Mouse (Mus musculus): ENCODE measurements around the gene Acbd6.
A peak's percentile ranks its signal among the peaks of the same experiment; 100 is the strongest.

Acbd6 gene

GRCm38 (mm10) chr1:155532833-155533688, 24.9 kb upstream of the Acbd6 start:
- TF ChIP-seq NANOG (IDR thresholded peaks at IDR 0.05; ENCODE audit: borderline replicate concordance, low read length) (no peak), CTCF (conservative IDR thresholded peaks at IDR 0.05; ENCODE audit: low read length) (no peak), POU5F1 (IDR thresholded peaks at IDR 0.05; ENCODE audit: borderline replicate concordance, low read length) (no peak)
- H3K27me3 ChIP-seq (ENCODE audit: insufficient read depth, low read length), result no peaks in the 10 kb centered on the region
- peaks cover 27% of the 10 kb centered on the region for H3K9me3 ChIP-seq (ENCODE audit: low read length)
- 0 out of 2 replicates have a peak, but pooled peaks cover under 1% of the 10 kb centered on the region for H3K4me1 ChIP-seq (replicated peaks; ENCODE audit: low read depth, low read length)
- H3K4me3 ChIP-seq (replicated peaks; ENCODE audit: low read length), result no peak overlapping the region
- no peaks in the 10 kb centered on the region for H3K36me3 ChIP-seq (ENCODE audit: insufficient read depth, low read length)

GRCm38 (mm10) chr1:155533689-155533965, 24.3 kb upstream of the Acbd6 start:
- TF ChIP-seq NANOG (IDR thresholded peaks at IDR 0.05; ENCODE audit: borderline replicate concordance, low read length) (no peak), POU5F1 (IDR thresholded peaks at IDR 0.05; ENCODE audit: borderline replicate concordance, low read length) (no peak), CTCF (conservative IDR thresholded peaks at IDR 0.05; ENCODE audit: low read length) (no peak)
- no peaks in the 10 kb centered on the region for H3K27me3 ChIP-seq (ENCODE audit: insufficient read depth, low read length)
- no peaks in the 10 kb centered on the region for H3K4me1 ChIP-seq (replicated peaks; ENCODE audit: low read depth, low read length)
- no peak overlapping the region for H3K4me3 ChIP-seq (replicated peaks; ENCODE audit: low read length)
- H3K9me3 ChIP-seq (ENCODE audit: low read length), result peaks cover 27% of the 10 kb centered on the region
- H3K36me3 ChIP-seq (ENCODE audit: insufficient read depth, low read length), result no peaks in the 10 kb centered on the region

GRCm38 (mm10) chr1:155537005-155537642, 20.8 kb upstream of the Acbd6 start:
- H3K4me3 ChIP-seq (replicated peaks; ENCODE audit: low read length), result no peak overlapping the region
- H3K36me3 ChIP-seq (ENCODE audit: insufficient read depth, low read length), result no peaks in the 10 kb centered on the region
- H3K4me1 ChIP-seq (replicated peaks; ENCODE audit: low read depth, low read length), result no peaks in the 10 kb centered on the region
- peaks cover 5% of the 10 kb centered on the region; the same call in 1 of the 2 replicates for H3K9me3 ChIP-seq (ENCODE audit: low read length)
- TF ChIP-seq CTCF (conservative IDR thresholded peaks at IDR 0.05; ENCODE audit: low read length) (peak; percentile 83), POU5F1 (IDR thresholded peaks at IDR 0.05; ENCODE audit: borderline replicate concordance, low read length) (no peak)
- H3K27me3 ChIP-seq (ENCODE audit: insufficient read depth, low read length), result no peaks in the 10 kb centered on the region

- H3K36me3 ChIP-seq (ENCODE audit: insufficient read depth, low read length), result no peaks in the 10 kb centered on the region
- no peaks in the 10 kb centered on the region for H3K27me3 ChIP-seq (ENCODE audit: insufficient read depth, low read length)
- H3K4me3 ChIP-seq (replicated peaks; ENCODE audit: low read length), result no peak overlapping the region
- no peaks in the 10 kb centered on the region for H3K4me1 ChIP-seq (replicated peaks; ENCODE audit: low read depth, low read length)
- no peak for TF ChIP-seq NANOG (IDR thresholded peaks at IDR 0.05; ENCODE audit: borderline replicate concordance, low read length)
- no peak for TF ChIP-seq CTCF (conservative IDR thresholded peaks at IDR 0.05; ENCODE audit: low read length)
- TF ChIP-seq POU5F1 (IDR thresholded peaks at IDR 0.05; ENCODE audit: borderline replicate concordance, low read length), result no peak
- H3K9me3 ChIP-seq (ENCODE audit: low read length), result peaks cover 5% of the 10 kb centered on the region; the same call in 1 of the 2 replicates
These were observed 19.9 kb upstream of the Acbd6 start for GRCm38 (mm10) chr1:155538006-155538405.

- TF ChIP-seq POU5F1 (IDR thresholded peaks at IDR 0.05; ENCODE audit: borderline replicate concordance, low read length) (no peak), NANOG (IDR thresholded peaks at IDR 0.05; ENCODE audit: borderline replicate concordance, low read length) (no peak), CTCF (conservative IDR thresholded peaks at IDR 0.05; ENCODE audit: low read length) (no peak)
- H3K4me1 ChIP-seq (replicated peaks; ENCODE audit: low read depth, low read length), result peaks cover 19% of the 10 kb centered on the region
These were observed 293 bp upstream of the Acbd6 start for GRCm38 (mm10) chr1:155557642-155558011.

DNA sequence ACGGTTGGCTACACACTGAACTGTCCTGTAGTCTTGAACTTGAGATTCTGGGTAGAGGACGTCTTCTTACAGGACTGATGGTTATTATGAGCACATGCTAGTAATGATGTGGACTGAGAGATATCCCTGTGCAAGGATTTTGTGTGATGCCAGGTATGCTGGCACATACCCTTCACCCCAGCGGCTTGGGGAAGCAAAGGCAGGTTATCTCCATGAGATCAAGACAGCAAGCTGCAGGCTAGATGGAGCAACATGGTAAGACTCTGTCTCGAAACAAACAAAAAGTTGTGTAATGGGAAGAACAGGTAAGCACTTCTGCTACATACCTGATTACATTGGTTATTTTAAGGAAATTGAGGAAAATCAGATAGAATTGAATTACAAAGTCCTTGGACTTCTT, 2.1 kb downstream of the Acbd6 start:
- no peak for TF ChIP-seq CTCF (conservative IDR thresholded peaks at IDR 0.05; ENCODE audit: low read length)
- no peak for TF ChIP-seq POU5F1 (IDR thresholded peaks at IDR 0.05; ENCODE audit: borderline replicate concordance, low read length)
- TF ChIP-seq NANOG (IDR thresholded peaks at IDR 0.05; ENCODE audit: borderline replicate concordance, low read length), result no peak
- no peak overlapping the region for H3K4me3 ChIP-seq (replicated peaks; ENCODE audit: low read length)
- peaks cover 19% of the 10 kb centered on the region for H3K4me1 ChIP-seq (replicated peaks; ENCODE audit: low read depth, low read length)
- H3K36me3 ChIP-seq (ENCODE audit: insufficient read depth, low read length), result peaks cover 16% of the 10 kb centered on the region
- H3K9me3 ChIP-seq (ENCODE audit: low read length), result no peaks in the 10 kb centered on the region
- no peaks in the 10 kb centered on the region for H3K27me3 ChIP-seq (ENCODE audit: insufficient read depth, low read length)

More at GRCm38 (mm10) chr1:155557642-155558011, 293 bp upstream of the Acbd6 start:
- no peaks in the 10 kb centered on the region for H3K27me3 ChIP-seq (ENCODE audit: insufficient read depth, low read length)
- H3K36me3 ChIP-seq (ENCODE audit: insufficient read depth, low read length), result peaks cover 13% of the 10 kb centered on the region; the same call in 1 of the 2 replicates
- peak overlapping the region; percentile 92 for H3K4me3 ChIP-seq (replicated peaks; ENCODE audit: low read length)
- peaks cover 8% of the 10 kb centered on the region for H3K9me3 ChIP-seq (ENCODE audit: low read length)

- Histone ChIP-seq H3K4me3 (replicated peaks; ENCODE audit: low read length) (no peak overlapping the region), H3K27me3 (ENCODE audit: insufficient read depth, low read length) (no peaks in the 10 kb centered on the region), H3K9me3 (ENCODE audit: low read length) (no peaks in the 10 kb centered on the region), H3K36me3 (ENCODE audit: insufficient read depth, low read length) (peaks cover 22% of the 10 kb centered on the region), H3K4me1 (replicated peaks; ENCODE audit: low read depth, low read length) (peaks cover 19% of the 10 kb centered on the region)
- no peak for TF ChIP-seq NANOG (IDR thresholded peaks at IDR 0.05; ENCODE audit: borderline replicate concordance, low read length)
- no peak for TF ChIP-seq CTCF (conservative IDR thresholded peaks at IDR 0.05; ENCODE audit: low read length)
- no peak for TF ChIP-seq POU5F1 (IDR thresholded peaks at IDR 0.05; ENCODE audit: borderline replicate concordance, low read length)
These were observed 2.8 kb downstream of the Acbd6 start for GRCm38 (mm10) chr1:155560678-155561077.

DNA sequence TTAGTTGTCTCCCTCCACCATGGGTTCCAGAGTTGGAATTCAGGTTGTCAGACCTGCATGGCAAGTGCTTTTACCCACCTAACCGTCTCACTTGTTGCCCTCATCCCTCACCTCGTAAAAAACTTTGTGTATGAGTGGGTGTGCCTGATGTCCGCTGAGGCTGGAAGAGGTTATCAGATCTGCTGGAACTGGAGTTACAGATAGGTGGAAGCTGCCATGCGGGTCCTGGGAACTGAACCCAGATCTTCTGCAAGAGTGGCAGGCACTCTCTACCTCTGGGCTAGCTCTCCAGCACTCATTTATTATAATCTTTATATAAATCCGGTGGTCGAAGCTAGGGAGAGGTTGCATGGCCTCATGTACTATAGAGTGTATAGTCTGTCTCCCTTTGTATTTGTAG, 4.3 kb downstream of the Acbd6 start:
- TF ChIP-seq CTCF (conservative IDR thresholded peaks at IDR 0.05; ENCODE audit: low read length), result no peak
- no peak for TF ChIP-seq NANOG (IDR thresholded peaks at IDR 0.05; ENCODE audit: borderline replicate concordance, low read length)
- TF ChIP-seq POU5F1 (IDR thresholded peaks at IDR 0.05; ENCODE audit: borderline replicate concordance, low read length), result no peak
- H3K36me3 ChIP-seq (ENCODE audit: insufficient read depth, low read length), result peaks cover 36% of the 10 kb centered on the region
- H3K4me3 ChIP-seq (replicated peaks; ENCODE audit: low read length), result no peak overlapping the region
- H3K4me1 ChIP-seq (replicated peaks; ENCODE audit: low read depth, low read length), result peaks cover 19% of the 10 kb centered on the region
- no peaks in the 10 kb centered on the region for H3K9me3 ChIP-seq (ENCODE audit: low read length)
- no peaks in the 10 kb centered on the region for H3K27me3 ChIP-seq (ENCODE audit: insufficient read depth, low read length)
